Mouse (Mus musculus) myocyte (in vitro differentiated cells): Measurements from ENCODE around the gene Gm8773.

Source experiments
- E2F4 ChIP-seq: IDR thresholded peaks from one replicate; pipeline ENCODE4 v1.6.1; 2011; ENCODE audit warnings: mild to moderate bottlenecking, control low read depth, moderate library complexity; ENCODE audit not compliant: insufficient read depth
- POLR2A ChIP-seq: IDR thresholded peaks from one replicate; pipeline ENCODE4 v1.6.1; 2011; ENCODE audit warnings: low read depth, mild to moderate bottlenecking, control low read depth, moderate library complexity; ENCODE audit not compliant: insufficient read length

GRCm38 (mm10) chr5:5625491-5625890 lies 51.9 kb downstream of the Gm8773 start:
- TF ChIP-seq POLR2A: no peak
- no peak for TF ChIP-seq E2F4
